27 mouse cellular contexts compared by ENCODE assay signal in genomic region chr3:118875871-118876270, GRCm38 (mm10).
"Had no signal": no experiment of that assay in that cellular context is flagged by ENCODE, and none has a peak within 500 bp of the region (broad histone marks: within the 10 kb centered on the region; RNA-seq: fewer than 3 reads in every experiment).

No protein-coding gene starts in this region.

- H3K4me3 ChIP-seq: gastrocnemius, adult 2 months; heart, embryonic 10.5 days; heart, embryonic 12.5 days; hindbrain, embryonic 10.5 days; hindbrain, embryonic 12.5 days; intestine, embryonic 15.5 days; layer of hippocampus, adult 2 months; left cerebral cortex, adult 2 months; limb, embryonic 13.5 days; limb, embryonic 15.5 days; liver, embryonic 12.5 days had no signal

- H3K36me3 ChIP-seq: heart, embryonic 10.5 days; heart, embryonic 12.5 days; hindbrain, embryonic 10.5 days; hindbrain, embryonic 12.5 days; intestine, embryonic 15.5 days; limb, embryonic 13.5 days; limb, embryonic 15.5 days; liver, embryonic 12.5 days had no signal

- H3K27ac ChIP-seq: gastrocnemius, adult 2 months; heart, embryonic 10.5 days; hindbrain, embryonic 10.5 days; hindbrain, embryonic 12.5 days; hindbrain, embryonic 14.5 days; intestine, embryonic 15.5 days; layer of hippocampus, adult 2 months; left cerebral cortex, adult 2 months; limb, embryonic 13.5 days; limb, embryonic 15.5 days; liver, embryonic 12.5 days; liver, embryonic 14.5 days had no signal

- H3K27me3 ChIP-seq: heart, embryonic 12.5 days; hindbrain, embryonic 12.5 days; intestine, embryonic 15.5 days; limb, embryonic 13.5 days; limb, embryonic 15.5 days; liver, embryonic 12.5 days had no signal

- H3K4me2 ChIP-seq: heart, embryonic 12.5 days; hindbrain, embryonic 12.5 days; hindbrain, embryonic 14.5 days; intestine, embryonic 15.5 days; limb, embryonic 13.5 days; limb, embryonic 15.5 days; liver, embryonic 12.5 days had no signal

- ATAC-seq: hindbrain, embryonic 16.5 days; inflammation-experienced regulatory T-cells, adult 6 months; intestine, embryonic 15.5 days; intestine, postnatal 0 days; liver, embryonic 12.5 days had no signal

- H3K9me3 ChIP-seq: heart, embryonic 10.5 days; heart, embryonic 12.5 days; hindbrain, embryonic 10.5 days; hindbrain, embryonic 12.5 days; intestine, embryonic 15.5 days; limb, embryonic 13.5 days; limb, embryonic 15.5 days; liver, embryonic 12.5 days had no signal

- H3K9ac ChIP-seq: heart, embryonic 12.5 days; hindbrain, embryonic 12.5 days; hindbrain, embryonic 14.5 days; intestine, embryonic 15.5 days; limb, embryonic 13.5 days; limb, embryonic 15.5 days; liver, embryonic 12.5 days; liver, embryonic 14.5 days had no signal

- H3K4me1 ChIP-seq: heart, embryonic 10.5 days; heart, embryonic 12.5 days; hindbrain, embryonic 10.5 days; hindbrain, embryonic 12.5 days; intestine, embryonic 15.5 days; limb, embryonic 13.5 days; limb, embryonic 15.5 days; liver, embryonic 12.5 days had no signal

- DNase-seq: gastrocnemius, adult 2 months; gastrocnemius, postnatal 10 days; gastrocnemius, postnatal 25 days; heart, adult 18-20 months; heart, postnatal 10 days; heart, postnatal 4 days; kidney, adult 18-20 months; kidney, adult 8-10 months; kidney, postnatal 10 days; kidney, postnatal 25 days; kidney, postnatal 4 days; left cerebral cortex, postnatal 4 days had no signal
